In genomic region chr14:33213823-33214766, GRCm38 (mm10) we compare ENCODE assay signal across 8 mouse cellular contexts. TPM values are rescaled to one million over a fixed set of nuclear protein-coding genes. Genes with fewer than 3 reads are reported as not detected.
DNase-seq lines count a peak whose midpoint lies in the region; ATAC-seq lines count a peak whose summit lies in the region.

Gene Arhgap22, plus strand, starts transcription at chr14:33214026.

- peak within 1 kb of the TSS; percentile 42 for H3K4me2 ChIP-seq in embryonic facial prominence, embryonic 14.5 days (ENCODE audit: low read depth, low read length)
- H3K4me2 ChIP-seq in limb, embryonic 13.5 days (replicated peaks), result peak within 1 kb of the TSS; percentile 57
- peak within 1 kb of the TSS; percentile 50 for H3K4me2 ChIP-seq in midbrain, embryonic 15.5 days

- ATAC-seq in embryonic facial prominence, embryonic 14.5 days (ENCODE audit: low read depth), result peak; percentile 78
- peak; percentile 87 for ATAC-seq in limb, embryonic 13.5 days (ENCODE audit: low FRiP score, low read depth)
- peak; percentile 93 for ATAC-seq in midbrain, embryonic 15.5 days (replicated peaks)

- H3K9ac ChIP-seq in embryonic facial prominence, embryonic 14.5 days (ENCODE audit: low read depth, low read length), result no peak within 1 kb of the TSS
- peak within 1 kb of the TSS; percentile 13; the same call in 1 of the 2 replicates for H3K9ac ChIP-seq in limb, embryonic 13.5 days
- H3K9ac ChIP-seq in midbrain, embryonic 15.5 days, result peak within 1 kb of the TSS; percentile 36; the same call in 1 of the 2 replicates

- no peak within 1 kb of the TSS for H3K4me3 ChIP-seq in embryonic facial prominence, embryonic 14.5 days (ENCODE audit: low read depth, low read length)
- peak within 1 kb of the TSS; percentile 21; the same call in 1 of the 2 replicates for H3K4me3 ChIP-seq in limb, embryonic 13.5 days
- H3K4me3 ChIP-seq in midbrain, embryonic 15.5 days, result peak within 1 kb of the TSS; percentile 17

- no peaks in the 10 kb centered on the region for H3K9me3 ChIP-seq in embryonic facial prominence, embryonic 14.5 days (ENCODE audit: control insufficient read depth, low read length)
- no peaks in the 10 kb centered on the region for H3K9me3 ChIP-seq in limb, embryonic 13.5 days
- H3K9me3 ChIP-seq in midbrain, embryonic 15.5 days, result no peaks in the 10 kb centered on the region

- 17% methylated on average over 28 of the region's 28 CpGs for WGBS in embryonic facial prominence, embryonic 14.5 days
- WGBS in limb, embryonic 13.5 days, result 16% methylated on average over 28 of the region's 28 CpGs
- WGBS in midbrain, embryonic 15.5 days, result 20% methylated on average over 28 of the region's 28 CpGs

- H3K27ac ChIP-seq in embryonic facial prominence, embryonic 14.5 days (replicated peaks; ENCODE audit: low read depth, low read length), result no peak within 1 kb of the TSS
- H3K27ac ChIP-seq in limb, embryonic 13.5 days, result no peak within 1 kb of the TSS
- H3K27ac ChIP-seq in midbrain, embryonic 15.5 days, result no peak within 1 kb of the TSS

- no peaks in the 10 kb centered on the region for H3K36me3 ChIP-seq in embryonic facial prominence, embryonic 14.5 days (ENCODE audit: control insufficient read depth, insufficient read depth, low read length)
- H3K36me3 ChIP-seq in limb, embryonic 13.5 days, result no peaks in the 10 kb centered on the region
- H3K36me3 ChIP-seq in midbrain, embryonic 15.5 days (replicated peaks), result no peaks in the 10 kb centered on the region

- H3K27me3 ChIP-seq in embryonic facial prominence, embryonic 14.5 days (replicated peaks; ENCODE audit: control insufficient read depth, insufficient read depth, low read length), result peaks cover 4% of the 10 kb centered on the region; the same call in 1 of the 2 replicates
- H3K27me3 ChIP-seq in limb, embryonic 13.5 days, result peaks cover 42% of the 10 kb centered on the region
- peaks cover 6% of the 10 kb centered on the region; the same call in 1 of the 2 replicates for H3K27me3 ChIP-seq in midbrain, embryonic 15.5 days (replicated peaks)

- peak; percentile 82 for DNase-seq in 3134 (ENCODE audit: extremely low read depth, insufficient read length, low spot score)
- DNase-seq in adrenal gland, postnatal 4 days (ENCODE audit: low spot score in 2 of 2), result peak; percentile 68 to 70
- DNase-seq in embryonic facial prominence, embryonic 14.5 days (ENCODE audit: low spot score), result peak; percentile 91
- DNase-seq in heart, adult 9 months (ENCODE audit: low spot score in 2 of 2), result peak; percentile 72 to 76
- DNase-seq in kidney, adult 9 months, result peak; percentile 86
- DNase-seq in spleen, adult 18-20 months, result peak; percentile 67 to 82

- H3K4me1 ChIP-seq in embryonic facial prominence, embryonic 14.5 days (ENCODE audit: control insufficient read depth, insufficient read depth, low read length), result no peaks in the 10 kb centered on the region
- H3K4me1 ChIP-seq in limb, embryonic 13.5 days, result peaks cover 1% of the 10 kb centered on the region; the same call in 1 of the 2 replicates
- H3K4me1 ChIP-seq in midbrain, embryonic 15.5 days, result peaks cover 7% of the 10 kb centered on the region

RNA-seq across cellular contexts. Expression of gene Arhgap22, which starts in this region (rescaled TPM):
- total RNA-seq in adrenal gland, postnatal 4 days (2021), result 1 to 10 TPM; 8.7 to 9.7 TPM
- polyA plus RNA-seq in embryonic facial prominence, embryonic 14.5 days (2014; fragmentation: Nextera tagmentation; extraction: Ambion mirVana), result 2.9 and 5.8 TPM in 2 replicates
- 4.3 and 7.7 TPM in 2 replicates for polyA plus RNA-seq in limb, embryonic 13.5 days (2015; fragmentation: Nextera tagmentation; extraction: Ambion mirVana)
- 2.0 and 2.6 TPM in 2 replicates for polyA plus RNA-seq in midbrain, embryonic 15.5 days (2015; fragmentation: Nextera tagmentation; extraction: Ambion mirVana)
